Mouse (Mus musculus) regulatory T cell (primary cell): ENCODE data around the gene Greb1.

ENCODE experiments used
- in situ Hi-C: fragments of 300-600 bp; cut with MboI, MseI; formaldehyde crosslinking; loops from one replicate; pipeline ENCODE4 v1.15.1; 2025; ENCODE audit warnings: high pct_unique_total_duplicates

Gene Greb1

DNA sequence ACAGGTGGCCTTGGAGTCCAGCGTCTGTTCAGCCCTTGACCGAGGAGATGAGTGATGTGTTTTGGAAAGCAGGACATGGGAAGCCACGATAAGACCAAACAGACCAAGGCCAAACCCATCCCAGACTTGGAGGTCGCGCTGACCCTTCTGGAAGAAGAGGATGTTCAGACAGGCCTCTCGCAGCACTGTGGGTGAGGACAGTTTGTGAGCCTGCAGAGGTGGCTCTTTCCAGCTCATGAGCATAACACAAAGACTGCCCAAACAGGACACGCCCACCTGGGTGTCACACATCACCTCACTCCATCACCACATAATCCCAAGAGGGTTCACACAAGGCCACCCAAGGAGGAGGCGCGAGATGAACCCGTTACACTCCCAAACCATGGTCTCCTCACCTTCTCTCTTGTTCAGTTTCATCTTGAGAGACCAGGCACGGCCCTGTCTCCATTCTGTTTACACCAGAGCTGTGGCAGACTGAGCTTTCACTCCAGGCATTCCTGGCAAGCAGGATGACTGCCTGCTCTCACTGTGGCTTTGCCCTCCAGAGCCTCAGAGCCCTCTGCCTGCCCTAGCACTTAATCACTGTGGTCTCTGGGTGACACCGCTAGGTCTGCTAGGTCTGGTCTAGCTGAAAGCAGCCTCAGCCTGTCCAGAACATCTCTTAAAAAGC lies 35.8 kb downstream of the Greb1 start:
- in situ Hi-C loops: no loop called here

- in situ Hi-C loops: no loop called here
Observed at GRCm38 (mm10) chr12:16763649-16764422, 36.9 kb downstream of the Greb1 start.

GRCm38 (mm10) chr12:16761461-16761860 lies 39.2 kb downstream of the Greb1 start:
- in situ Hi-C loops: no loop called here

- in situ Hi-C loops: no loop called here
Observed at GRCm38 (mm10) chr12:16760246-16760645, 40.4 kb downstream of the Greb1 start.

DNA sequence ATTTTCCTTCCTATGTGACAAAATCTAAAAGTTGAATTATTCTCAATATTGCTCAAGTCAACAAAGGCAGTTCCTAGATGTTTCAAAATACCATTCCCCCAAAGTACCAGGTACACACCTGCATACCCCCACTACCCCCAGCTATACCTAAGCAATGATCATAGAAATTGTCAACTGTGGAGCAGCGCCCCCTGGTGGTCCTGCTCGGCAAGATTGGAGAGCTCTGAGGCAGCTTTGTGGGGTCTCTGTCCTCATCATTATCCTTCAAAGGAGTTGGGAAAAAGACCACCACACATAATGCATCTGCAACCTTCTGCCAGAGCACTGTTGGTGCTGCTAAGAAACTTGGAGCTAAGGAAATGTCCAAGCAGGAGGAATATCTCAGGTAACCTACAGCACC lies 46.4 kb downstream of the Greb1 start:
- in situ Hi-C loops: no loop called here

GRCm38 (mm10) chr12:16753555-16753954 lies 47.1 kb downstream of the Greb1 start:
- in situ Hi-C loops: no loop called here

GRCm38 (mm10) chr12:16753110-16753509 lies 47.6 kb downstream of the Greb1 start:
- in situ Hi-C loops: no loop called here

GRCm38 (mm10) chr12:16752236-16752840 lies 48.3 kb downstream of the Greb1 start:
- in situ Hi-C loops: no loop called here

GRCm38 (mm10) chr12:16751609-16752008 lies 49.1 kb downstream of the Greb1 start:
- in situ Hi-C loops: no loop called here

- in situ Hi-C loops: no loop called here
Observed at GRCm38 (mm10) chr12:16740059-16740458, 60.6 kb downstream of the Greb1 start.

DNA sequence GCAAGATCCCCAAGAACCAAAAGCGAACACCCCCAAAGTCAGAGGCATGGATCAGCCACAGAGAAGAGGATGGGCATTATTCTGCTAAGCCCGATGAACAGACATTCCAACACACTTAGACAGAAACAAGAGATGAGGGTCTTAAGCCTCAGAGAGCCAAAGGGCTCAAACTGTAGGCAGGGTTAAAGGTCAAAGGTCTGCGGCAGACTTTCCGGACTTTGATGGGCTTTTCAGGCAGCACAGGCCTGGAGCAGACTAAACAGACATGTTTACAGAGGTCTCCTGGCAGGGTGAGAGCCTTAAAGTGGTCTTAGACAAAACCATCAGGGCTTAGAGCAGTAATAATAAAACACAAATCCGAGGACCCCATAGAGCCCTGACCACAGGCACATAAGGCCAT lies 63.4 kb downstream of the Greb1 start:
- in situ Hi-C loops: no loop called here

- in situ Hi-C loops: no loop called here
Observed at GRCm38 (mm10) chr12:16734698-16735097, 66.0 kb downstream of the Greb1 start.

DNA sequence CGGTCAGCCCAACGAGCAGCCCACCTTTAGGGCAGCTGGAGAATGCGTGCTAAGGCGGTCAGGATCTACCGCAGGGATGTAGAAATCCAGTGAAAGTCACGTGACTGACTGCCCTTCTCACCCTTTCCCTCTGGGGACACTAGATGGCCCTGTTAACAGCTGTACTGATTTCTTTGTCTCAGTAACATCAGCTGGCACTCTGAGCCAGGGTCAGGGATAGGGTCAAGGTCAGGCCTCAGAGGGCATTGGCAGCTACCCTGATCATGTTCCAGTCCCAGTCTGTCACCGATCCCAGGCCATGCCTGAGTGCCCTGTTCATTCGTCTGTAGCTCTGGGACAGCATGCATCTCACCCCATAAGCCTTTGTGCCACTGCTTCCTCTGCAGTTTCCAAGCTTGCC lies 66.7 kb downstream of the Greb1 start:
- in situ Hi-C loops: no loop called here

- in situ Hi-C loops: no loop called here
Observed at GRCm38 (mm10) chr12:16731121-16731741, 69.5 kb downstream of the Greb1 start.

DNA sequence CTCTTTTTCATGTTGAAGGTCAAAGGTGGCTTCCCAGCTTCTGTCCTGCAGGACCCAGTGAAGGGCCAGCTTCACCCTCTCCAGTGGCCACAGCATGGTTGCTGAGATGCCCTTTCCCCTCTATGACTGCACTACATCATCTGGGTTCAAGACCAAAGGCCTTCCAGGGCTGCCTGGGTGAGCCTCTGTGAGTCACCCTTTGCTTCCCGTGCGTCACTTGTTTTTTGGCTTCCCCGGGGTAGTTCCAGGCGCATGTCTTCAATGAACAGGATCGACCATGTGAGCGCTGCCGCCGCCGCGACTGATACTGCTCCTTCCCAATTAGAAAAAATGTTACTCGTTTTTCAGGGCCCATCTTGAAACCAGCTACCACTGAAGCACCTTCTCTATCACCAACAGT lies 70.5 kb downstream of the Greb1 start:
- in situ Hi-C loops: no loop called here

DNA sequence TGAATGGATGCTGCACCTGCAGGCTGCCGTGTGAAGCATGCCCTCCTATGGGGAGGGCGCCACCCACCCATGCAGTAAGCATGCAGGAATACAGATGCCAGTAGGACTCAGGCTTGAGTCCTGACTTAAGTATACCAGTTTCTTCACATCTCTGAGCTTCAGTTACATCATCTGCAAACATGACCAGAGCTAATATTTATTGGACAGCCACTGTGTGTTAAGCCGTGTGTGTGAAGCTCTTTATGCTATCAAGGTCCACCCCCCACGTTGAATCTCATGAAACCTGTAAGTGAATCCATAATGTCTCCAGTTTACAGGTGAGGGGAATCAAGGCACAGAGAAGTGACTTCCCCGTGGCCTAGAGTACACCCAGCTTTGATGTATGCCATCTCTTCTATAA lies 72.5 kb downstream of the Greb1 start:
- in situ Hi-C loops: no loop called here

DNA sequence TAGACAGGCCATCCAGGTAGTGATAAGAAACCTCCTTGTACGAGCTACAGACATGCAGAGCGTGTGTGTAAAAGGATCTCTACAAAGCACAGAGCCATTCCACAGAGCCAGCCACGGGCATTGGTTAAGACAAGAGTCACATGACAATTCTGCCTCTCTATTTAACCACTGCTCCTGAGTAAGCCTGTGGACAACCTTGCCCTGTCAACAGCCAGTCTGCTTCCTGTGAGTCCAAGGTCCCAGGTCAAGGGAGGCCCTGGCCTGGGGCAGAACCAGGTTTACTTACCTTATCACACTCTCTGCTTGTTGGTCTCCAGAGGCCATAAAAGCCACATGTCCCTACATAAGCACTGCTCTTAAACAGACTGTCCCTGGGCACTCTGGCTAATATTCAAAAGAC lies 74.5 kb downstream of the Greb1 start:
- in situ Hi-C loops: no loop called here

DNA sequence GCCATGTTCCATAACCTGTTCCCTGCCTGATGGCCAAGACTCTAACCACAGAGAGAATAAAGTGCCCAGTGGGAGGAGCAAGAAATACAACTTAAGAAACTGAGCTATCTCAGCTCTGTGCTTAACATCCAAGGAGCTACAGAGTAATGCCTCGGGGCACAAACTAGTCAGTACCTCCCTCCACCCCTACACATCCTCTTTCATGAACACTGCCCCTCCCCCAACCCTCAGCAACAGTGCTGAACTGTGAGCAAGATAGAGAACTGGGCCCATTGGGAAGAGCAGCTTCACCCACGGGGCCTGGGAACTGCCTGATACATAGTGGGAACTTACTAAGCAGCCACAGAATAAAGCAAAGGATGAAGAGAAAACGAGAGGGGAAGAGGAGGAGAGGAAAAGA lies 77.1 kb downstream of the Greb1 start:
- in situ Hi-C loops: no loop called here

- in situ Hi-C loops: loop anchor here (5.0 kb wide), 1 partner anchor 84 kb away; the partner anchor contains the start of gene Greb1
Observed at GRCm38 (mm10) chr12:16718660-16719315, 81.9 kb downstream of the Greb1 start.

GRCm38 (mm10) chr12:16717653-16718052 lies 83.0 kb downstream of the Greb1 start:
- in situ Hi-C loops: loop anchor here (5.0 kb wide), 1 partner anchor 85 kb away; the partner anchor contains the start of gene Greb1

DNA sequence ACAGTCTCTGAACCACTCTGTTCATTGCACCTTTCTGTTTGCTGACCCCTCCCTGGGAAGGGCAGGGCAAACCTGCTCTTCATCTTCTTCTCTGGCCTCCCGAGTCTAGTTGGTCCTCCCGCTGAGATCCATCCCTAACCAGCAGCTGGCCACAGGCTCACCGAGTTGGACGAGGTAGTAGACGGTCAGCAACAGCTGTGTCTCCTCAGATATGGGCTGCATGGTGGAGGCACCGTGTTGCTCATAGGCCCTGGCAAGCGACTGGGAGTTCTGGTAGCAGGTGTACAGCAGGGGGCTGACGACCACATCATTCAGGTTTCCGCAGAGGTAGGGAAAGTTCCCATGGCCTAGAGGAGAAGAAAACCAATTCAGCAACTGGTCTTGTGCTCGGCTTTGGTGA lies 86.1 kb downstream of the Greb1 start:
- in situ Hi-C loops: loop anchor here (5.0 kb wide), 1 partner anchor 88 kb away; the partner anchor contains the start of gene Greb1

GRCm38 (mm10) chr12:16698691-16699090 lies 102.0 kb downstream of the Greb1 start:
- in situ Hi-C loops: no loop called here
